Mouse (Mus musculus): Measurements from ENCODE around the gene Tusc2. TPM values are rescaled to one million over a fixed set of nuclear protein-coding genes. Genes with fewer than 3 reads are reported as not detected.

Gene Tusc2
- total RNA-seq, 1 experiment, result 14.2 TPM

- no peak for DNase-seq (ENCODE audit: low read depth, low spot score)
- Histone ChIP-seq H3K36me3 (ENCODE audit: control insufficient read depth, insufficient read depth, low read length, poor library complexity, severe bottlenecking) (peaks cover 22% of the 10 kb centered on the region), H3K4me1 (ENCODE audit: control insufficient read depth in 2 of 2, insufficient read depth in 2 of 2, low read length in 2 of 2, poor library complexity in 1 of 2) (peaks cover 4 to 25% of the 10 kb centered on the region in 2 experiments; a peak in 2 of 4 replicates), H3K27ac (ENCODE audit: insufficient read depth, low read depth, low read length, poor library complexity, severe bottlenecking) (no peak overlapping the region), H3K9me3 (ENCODE audit: control insufficient read depth, insufficient read depth, low read depth, low read length) (no peaks in the 10 kb centered on the region), H3K9ac (ENCODE audit: insufficient read depth, low read depth, low read length, poor library complexity, severe bottlenecking) (no peak overlapping the region), H3K4me3 (ENCODE audit: insufficient read depth in 1 of 2, low read depth in 1 of 2, low read length in 2 of 2, poor library complexity in 1 of 2, severe bottlenecking in 1 of 2) (no peak overlapping the region)
- in situ Hi-C loops (cut with MboI; ENCODE audit: low sequenced_read_pairs in 2 of 2, unreplicated experiment in 2 of 2), result no loop called here
- TF ChIP-seq CHD2 (IDR thresholded peaks at IDR 0.05; ENCODE audit: low read depth, low read length), result no peak
- TF ChIP-seq HCFC1 (IDR thresholded peaks at IDR 0.05; ENCODE audit: borderline replicate concordance, insufficient read depth, low read length), result no peak
- TF ChIP-seq ZNF384 (IDR thresholded peaks at IDR 0.05; ENCODE audit: low read depth, low read length), result no peak
- TF ChIP-seq ZC3H11A (IDR thresholded peaks at IDR 0.05; ENCODE audit: borderline replicate concordance, low read depth, low read length), result no peak
- TF ChIP-seq MAFK (IDR thresholded peaks at IDR 0.05; ENCODE audit: insufficient read depth, low read depth, low read length), result no peak
These were observed 33.8 kb downstream of the Tusc2 start for GRCm38 (mm10) chr9:107596619-107597569.

- Histone ChIP-seq H3K4me3 (ENCODE audit: insufficient read depth in 1 of 2, low read depth in 1 of 2, low read length in 2 of 2, poor library complexity in 1 of 2, severe bottlenecking in 1 of 2) (peak overlapping the region; percentile 54 to 65; a peak in 3 of 4 replicates), H3K36me3 (ENCODE audit: control insufficient read depth, insufficient read depth, low read length, poor library complexity, severe bottlenecking) (peaks cover 9% of the 10 kb centered on the region), H3K9ac (ENCODE audit: insufficient read depth, low read depth, low read length, poor library complexity, severe bottlenecking) (peak overlapping the region; percentile 39; the same call in 1 of the 2 replicates), H3K27ac (ENCODE audit: insufficient read depth, low read depth, low read length, poor library complexity, severe bottlenecking) (no peak overlapping the region), H3K4me1 (ENCODE audit: control insufficient read depth in 2 of 2, insufficient read depth in 2 of 2, low read length in 2 of 2, poor library complexity in 1 of 2) (peaks cover 4 to 21% of the 10 kb centered on the region in 2 experiments; a peak in 2 of 4 replicates), H3K9me3 (ENCODE audit: control insufficient read depth, insufficient read depth, low read depth, low read length) (no peaks in the 10 kb centered on the region)
- TF ChIP-seq CHD2 (IDR thresholded peaks at IDR 0.05; ENCODE audit: low read depth, low read length) (no peak), MAFK (IDR thresholded peaks at IDR 0.05; ENCODE audit: insufficient read depth, low read depth, low read length) (no peak), HCFC1 (IDR thresholded peaks at IDR 0.05; ENCODE audit: borderline replicate concordance, insufficient read depth, low read length) (no peak), ZC3H11A (IDR thresholded peaks at IDR 0.05; ENCODE audit: borderline replicate concordance, low read depth, low read length) (no peak), ZNF384 (IDR thresholded peaks at IDR 0.05; ENCODE audit: low read depth, low read length) (no peak)
- in situ Hi-C loops (cut with MboI; ENCODE audit: low sequenced_read_pairs in 2 of 2, unreplicated experiment in 2 of 2), result no loop called here
- DNase-seq (ENCODE audit: low read depth, low spot score), result no peak
These were observed 35.3 kb downstream of the Tusc2 start for GRCm38 (mm10) chr9:107598385-107598784.

GRCm38 (mm10) chr9:107599433-107599832, 36.4 kb downstream of the Tusc2 start:
- 0 out of 2 replicates have a peak overlapping the region, but pooled peaks have one; percentile 11 for H3K9ac ChIP-seq (ENCODE audit: insufficient read depth, low read depth, low read length, poor library complexity, severe bottlenecking)
- peaks cover 4 to 18% of the 10 kb centered on the region in 2 experiments; a peak in 2 of 4 replicates for H3K4me1 ChIP-seq (ENCODE audit: control insufficient read depth in 2 of 2, insufficient read depth in 2 of 2, low read length in 2 of 2, poor library complexity in 1 of 2)
- in situ Hi-C loops (cut with MboI; ENCODE audit: low sequenced_read_pairs in 2 of 2, unreplicated experiment in 2 of 2), result no loop called here
- no peak for DNase-seq (ENCODE audit: low read depth, low spot score)
- H3K9me3 ChIP-seq (ENCODE audit: control insufficient read depth, insufficient read depth, low read depth, low read length), result no peaks in the 10 kb centered on the region
- peak overlapping the region; percentile 1 to 46; a peak in 3 of 4 replicates for H3K4me3 ChIP-seq (ENCODE audit: insufficient read depth in 1 of 2, low read depth in 1 of 2, low read length in 2 of 2, poor library complexity in 1 of 2, severe bottlenecking in 1 of 2)
- no peak overlapping the region for H3K27ac ChIP-seq (ENCODE audit: insufficient read depth, low read depth, low read length, poor library complexity, severe bottlenecking)
- 0 out of 2 replicates have a peak, but pooled peaks cover 3% of the 10 kb centered on the region for H3K36me3 ChIP-seq (ENCODE audit: control insufficient read depth, insufficient read depth, low read length, poor library complexity, severe bottlenecking)
- TF ChIP-seq CHD2 (IDR thresholded peaks at IDR 0.05; ENCODE audit: low read depth, low read length) (no peak), HCFC1 (IDR thresholded peaks at IDR 0.05; ENCODE audit: borderline replicate concordance, insufficient read depth, low read length) (no peak), ZC3H11A (IDR thresholded peaks at IDR 0.05; ENCODE audit: borderline replicate concordance, low read depth, low read length) (no peak), MAFK (IDR thresholded peaks at IDR 0.05; ENCODE audit: insufficient read depth, low read depth, low read length) (no peak), ZNF384 (IDR thresholded peaks at IDR 0.05; ENCODE audit: low read depth, low read length) (no peak)

- no peaks in the 10 kb centered on the region for H3K36me3 ChIP-seq (ENCODE audit: control insufficient read depth, insufficient read depth, low read length, poor library complexity, severe bottlenecking)
- no peaks in the 10 kb centered on the region for H3K9me3 ChIP-seq (ENCODE audit: control insufficient read depth, insufficient read depth, low read depth, low read length)
- peaks cover 4 to 17% of the 10 kb centered on the region in 2 experiments; a peak in 2 of 4 replicates for H3K4me1 ChIP-seq (ENCODE audit: control insufficient read depth in 2 of 2, insufficient read depth in 2 of 2, low read length in 2 of 2, poor library complexity in 1 of 2)
- H3K9ac ChIP-seq (ENCODE audit: insufficient read depth, low read depth, low read length, poor library complexity, severe bottlenecking), result no peak overlapping the region
- no peak overlapping the region for H3K27ac ChIP-seq (ENCODE audit: insufficient read depth, low read depth, low read length, poor library complexity, severe bottlenecking)
- in situ Hi-C loops (cut with MboI; ENCODE audit: low sequenced_read_pairs in 2 of 2, unreplicated experiment in 2 of 2), result no loop called here
- DNase-seq (ENCODE audit: low read depth, low spot score), result no peak
- no peak for TF ChIP-seq MAFK (IDR thresholded peaks at IDR 0.05; ENCODE audit: insufficient read depth, low read depth, low read length)
- TF ChIP-seq HCFC1 (IDR thresholded peaks at IDR 0.05; ENCODE audit: borderline replicate concordance, insufficient read depth, low read length), result no peak
- TF ChIP-seq ZC3H11A (IDR thresholded peaks at IDR 0.05; ENCODE audit: borderline replicate concordance, low read depth, low read length), result no peak
- peak overlapping the region; percentile 1 to 46; a peak in 3 of 4 replicates for H3K4me3 ChIP-seq (ENCODE audit: insufficient read depth in 1 of 2, low read depth in 1 of 2, low read length in 2 of 2, poor library complexity in 1 of 2, severe bottlenecking in 1 of 2)
These were observed 36.8 kb downstream of the Tusc2 start for GRCm38 (mm10) chr9:107599842-107600241.
